Mouse (Mus musculus) forelimb bud, embryonic 11.5 days (tissue): ENCODE measurements around the gene Snapc2.
A peak's percentile ranks its signal among the peaks of the same experiment; 100 is the strongest.
"Not testable (repeated sequence)": the region's sequence is repeated elsewhere in the genome, so short reads cannot be mapped to it uniquely, and the experiment has no call there.

Experiments used
- DNase-seq: peaks from one replicate; pipeline ENCODE4 v3.0.0-alpha.2; 2012; ENCODE audit warnings: low read depth, low spot score

Gene Snapc2

GRCm38 (mm10) chr8:4237814-4238433 is 15.0 kb upstream of the Snapc2 start:
- no peak for DNase-seq

- peak; percentile 100 for DNase-seq
Measured at GRCm38 (mm10) chr8:4238434-4239192, 14.3 kb upstream of the Snapc2 start, which contains the start of the genes Map2k7 and Gm49320. Map2k7 (plus strand) TSS chr8:4238740. Gm49320 (plus strand) TSS chr8:4238865.

GRCm38 (mm10) chr8:4239193-4239890 is 13.5 kb upstream of the Snapc2 start:
- no peak for DNase-seq

- DNase-seq, result no peak
Measured at GRCm38 (mm10) chr8:4245061-4245460, 7.8 kb upstream of the Snapc2 start.

GRCm38 (mm10) chr8:4245737-4246136 is 7.1 kb upstream of the Snapc2 start:
- DNase-seq, result no peak

GRCm38 (mm10) chr8:4247241-4247640 is 5.6 kb upstream of the Snapc2 start:
- DNase-seq, result no peak

- DNase-seq, result no peak
Measured at GRCm38 (mm10) chr8:4247951-4248540, 4.8 kb upstream of the Snapc2 start, which contains the start of gene Tgfbr3l. Tgfbr3l (plus strand) TSS chr8:4248214.

GRCm38 (mm10) chr8:4249213-4249612 is 3.7 kb upstream of the Snapc2 start:
- no peak for DNase-seq

- DNase-seq, result peak; percentile 80
Measured at GRCm38 (mm10) chr8:4250306-4250970, 2.4 kb upstream of the Snapc2 start.

- no peak for DNase-seq
Measured at GRCm38 (mm10) chr8:4252116-4252760, 642 bp upstream of the Snapc2 start.

- no peak for DNase-seq
Measured at GRCm38 (mm10) chr8:4254001-4254400, 1.1 kb downstream of the Snapc2 start.

- DNase-seq, result not testable (repeated sequence)
Measured at GRCm38 (mm10) chr8:4255471-4255870, 2.6 kb downstream of the Snapc2 start.

- no peak for DNase-seq
Measured at GRCm38 (mm10) chr8:4256911-4257310, 4.0 kb downstream of the Snapc2 start.

- no peak for DNase-seq
Measured at GRCm38 (mm10) chr8:4257350-4257749, 4.5 kb downstream of the Snapc2 start.

- DNase-seq, result peak; percentile 86
Measured at GRCm38 (mm10) chr8:4258233-4258632, 5.4 kb downstream of the Snapc2 start.

- peak; percentile 64 for DNase-seq
Measured at GRCm38 (mm10) chr8:4258678-4259077, 5.8 kb downstream of the Snapc2 start.

GRCm38 (mm10) chr8:4259125-4259804 is 6.4 kb downstream of the Snapc2 start, which contains the start of gene Ctxn1:
Ctxn1 (minus strand) TSS chr8:4259274.
- DNase-seq, result peak; percentile 91

GRCm38 (mm10) chr8:4259805-4260170 is 6.9 kb downstream of the Snapc2 start:
- DNase-seq, result no peak

GRCm38 (mm10) chr8:4263105-4263791 is 10.4 kb downstream of the Snapc2 start:
- no peak for DNase-seq
